Mouse (Mus musculus) hindbrain, embryonic 14.5 days (tissue): ENCODE measurements around the gene Lrrc4. TPM values are rescaled to one million over a fixed set of nuclear protein-coding genes. Genes with fewer than 3 reads are reported as not detected.

ENCODE experiments used
- ATAC-seq: fragments of 200-750 bp; cut with Nextera tagmentation; 2 replicates; pipeline ENCODE4 v1.8.0; 2017; ENCODE audit warnings: moderate number of reproducible peaks, mild to moderate bottlenecking, moderate TSS enrichment, moderate library complexity; ENCODE audit not compliant: low FRiP score
- DNase-seq: peaks from one replicate; pipeline ENCODE4 v3.0.0-alpha.2; 2015; ENCODE audit warnings: low spot score
- H3K27ac ChIP-seq: fragments of 300-500 bp; sonication (generic); 2 replicates; pipeline ENCODE4 v1.5.1; 2014; ENCODE audit warnings: mild to moderate bottlenecking, moderate library complexity
- H3K27me3 ChIP-seq: fragments of 300-500 bp; sonication (generic); 2 replicates; pipeline ENCODE4 v1.6.1; 2014; ENCODE audit warnings: mild to moderate bottlenecking, low read length, mixed read lengths; ENCODE audit not compliant: control insufficient read depth, insufficient read depth
- H3K36me3 ChIP-seq: fragments of 300-500 bp; sonication (generic); replicated peaks from 2 replicates; pipeline ENCODE4 v1.6.1; 2014; ENCODE audit not compliant: control insufficient read depth, insufficient read depth
- H3K4me1 ChIP-seq: fragments of 300-500 bp; sonication (generic); replicated peaks from 2 replicates; pipeline ENCODE4 v1.6.1; 2014; ENCODE audit warnings: antibody characterized with exemption, low read length, mixed read lengths; ENCODE audit not compliant: control insufficient read depth, insufficient read depth
- H3K4me2 ChIP-seq: fragments of 300-500 bp; sonication (generic); replicated peaks from 2 replicates; pipeline ENCODE4 v1.6.1; 2014; ENCODE audit warnings: mild to moderate bottlenecking, moderate library complexity
- H3K4me3 ChIP-seq: fragments of 300-500 bp; sonication (generic); replicated peaks from 2 replicates; pipeline ENCODE4 v1.5.1; 2014; ENCODE audit warnings: mild to moderate bottlenecking, low read length
- H3K9ac ChIP-seq: fragments of 300-500 bp; sonication (generic); 2 replicates; pipeline ENCODE4 v1.6.1; 2014
- H3K9me3 ChIP-seq: fragments of 300-500 bp; sonication (generic); 2 replicates; pipeline ENCODE4 v1.6.1; 2016; ENCODE audit warnings: low read length; ENCODE audit not compliant: control insufficient read depth
- WGBS: fragments of 180-500 bp; shearing (Covaris S2); extraction: QIAGEN DNeasy Blood & Tissue Kit; methylation state at CpG from one replicate; pipeline ENCODE4 v1.1.7; 2014; 5-methylcytosine and 5-hydroxymethylcytosine counted together
- polyA plus RNA-seq: library from polyadenylated mRNA; unstranded; fragments of >200 nt; fragmentation: Nextera tagmentation; extraction: Ambion mirVana; gene quantifications from 2 replicates; pipeline ENCODE4 v1.2.1, GENCODE M21; 2014

The Lrrc4 gene
- polyA plus RNA-seq, 1 experiment from 2014 or later = 9.6 TPM

- Histone ChIP-seq H3K27ac (no peak overlapping the region), H3K9me3 (no peaks in the 10 kb centered on the region), H3K4me1 (0 out of 2 replicates have a peak, but pooled peaks cover 8% of the 10 kb centered on the region), H3K27me3 (no peaks in the 10 kb centered on the region), H3K4me2 (no peak overlapping the region), H3K9ac (no peak overlapping the region), H3K4me3 (no peak overlapping the region), H3K36me3 (no peaks in the 10 kb centered on the region)
- ATAC-seq (no peak), DNase-seq (no peak)
- 90% methylated on average over 9 of the region's 9 CpGs for WGBS
These were observed 111.0 kb downstream of the Lrrc4 start for GRCm38 (mm10) chr6:28720391-28721171.

- no peaks in the 10 kb centered on the region for H3K27me3 ChIP-seq
- H3K4me3 ChIP-seq = no peak overlapping the region
- H3K36me3 ChIP-seq = no peaks in the 10 kb centered on the region
- H3K27ac ChIP-seq = no peak overlapping the region
- no peak overlapping the region for H3K9ac ChIP-seq
- no peak overlapping the region for H3K4me2 ChIP-seq
- 48% methylated on average over 4 of the region's 4 CpGs for WGBS
- DNase-seq (no peak), ATAC-seq (no peak)
- 0 out of 2 replicates have a peak, but pooled peaks cover 8% of the 10 kb centered on the region for H3K4me1 ChIP-seq
- no peaks in the 10 kb centered on the region for H3K9me3 ChIP-seq
These were observed 113.7 kb downstream of the Lrrc4 start for GRCm38 (mm10) chr6:28717845-28718237.

- Histone ChIP-seq H3K9me3 (no peaks in the 10 kb centered on the region), H3K4me1 (0 out of 2 replicates have a peak, but pooled peaks cover 8% of the 10 kb centered on the region), H3K27me3 (no peaks in the 10 kb centered on the region), H3K27ac (no peak overlapping the region), H3K9ac (no peak overlapping the region), H3K4me2 (no peak overlapping the region), H3K4me3 (no peak overlapping the region), H3K36me3 (no peaks in the 10 kb centered on the region)
- DNase-seq (no peak), ATAC-seq (0 out of 2 replicates have a peak, but pooled peaks have one; percentile 4)
- 51% methylated on average over 7 of the region's 7 CpGs for WGBS
These were observed 114.2 kb downstream of the Lrrc4 start for GRCm38 (mm10) chr6:28717203-28717844.

GRCm38 (mm10) chr6:28710035-28710434 lies 121.5 kb downstream of the Lrrc4 start:
- Histone ChIP-seq H3K4me3 (no peak overlapping the region), H3K4me2 (no peak overlapping the region), H3K36me3 (no peaks in the 10 kb centered on the region), H3K27ac (no peak overlapping the region), H3K27me3 (no peaks in the 10 kb centered on the region), H3K9ac (no peak overlapping the region), H3K9me3 (no peaks in the 10 kb centered on the region), H3K4me1 (peaks cover 19% of the 10 kb centered on the region)
- WGBS = 39% methylated on average over 2 of the region's 2 CpGs
- ATAC-seq (no peak), DNase-seq (no peak)

GRCm38 (mm10) chr6:28706976-28707592 lies 124.5 kb downstream of the Lrrc4 start:
- DNase-seq (no peak), ATAC-seq (no peak)
- Histone ChIP-seq H3K4me1 (peaks cover 19% of the 10 kb centered on the region), H3K9ac (no peak overlapping the region), H3K27me3 (no peaks in the 10 kb centered on the region), H3K27ac (no peak overlapping the region), H3K4me2 (no peak overlapping the region), H3K4me3 (no peak overlapping the region), H3K36me3 (no peaks in the 10 kb centered on the region), H3K9me3 (no peaks in the 10 kb centered on the region)
- WGBS = 82% methylated on average over 12 of the region's 12 CpGs

- no peak; the same call in 1 of the 2 replicates for ATAC-seq
- H3K27me3 ChIP-seq = no peaks in the 10 kb centered on the region
- no peak overlapping the region for H3K27ac ChIP-seq
- peaks cover 19% of the 10 kb centered on the region for H3K4me1 ChIP-seq
- WGBS = 80% methylated on average over 8 of the region's 8 CpGs
- no peak overlapping the region for H3K4me2 ChIP-seq
- DNase-seq = no peak
- no peak overlapping the region for H3K4me3 ChIP-seq
- H3K36me3 ChIP-seq = no peaks in the 10 kb centered on the region
- H3K9ac ChIP-seq = no peak overlapping the region
- no peaks in the 10 kb centered on the region for H3K9me3 ChIP-seq
These were observed 125.2 kb downstream of the Lrrc4 start for GRCm38 (mm10) chr6:28706108-28706975.

- ATAC-seq = peak; percentile 37; the same call in 1 of the 2 replicates
- no peak overlapping the region for H3K9ac ChIP-seq
These were observed 126.0 kb downstream of the Lrrc4 start for GRCm38 (mm10) chr6:28705384-28706107.

GRCm38 (mm10) chr6:28704612-28705011 lies 126.9 kb downstream of the Lrrc4 start:
- Histone ChIP-seq H3K27me3 (no peaks in the 10 kb centered on the region), H3K4me3 (no peak overlapping the region), H3K9me3 (no peaks in the 10 kb centered on the region), H3K4me1 (peaks cover 19% of the 10 kb centered on the region), H3K36me3 (no peaks in the 10 kb centered on the region), H3K27ac (peak overlapping the region; percentile 4; the same call in 1 of the 2 replicates), H3K9ac (no peak overlapping the region), H3K4me2 (no peak overlapping the region)
- no peak for ATAC-seq
- no peak for DNase-seq
- 62% methylated on average over 6 of the region's 6 CpGs for WGBS

More at GRCm38 (mm10) chr6:28705384-28706107, 126.0 kb downstream of the Lrrc4 start:
- Histone ChIP-seq H3K4me3 (no peak overlapping the region), H3K4me1 (peaks cover 19% of the 10 kb centered on the region), H3K4me2 (no peak overlapping the region), H3K27me3 (no peaks in the 10 kb centered on the region), H3K36me3 (no peaks in the 10 kb centered on the region), H3K9me3 (no peaks in the 10 kb centered on the region), H3K27ac (peak overlapping the region; percentile 4)
- no peak for DNase-seq
- WGBS = 63% methylated on average over 6 of the region's 6 CpGs
